Mouse (Mus musculus): ENCODE data around the gene 1700086D15Rik. TPM values are rescaled to one million over a fixed set of nuclear protein-coding genes. Genes with fewer than 3 reads are reported as not detected.

Gene 1700086D15Rik
- polyA plus RNA-seq, 1 experiment from 2014 or later = not detected

GRCm38 (mm10) chr11:65107734-65108171 is 51.9 kb downstream of the 1700086D15Rik start:
- DNase-seq (ENCODE audit: low read depth, low spot score) (no peak), ATAC-seq (no peak)
- in situ Hi-C loops (cut with MboI; ENCODE audit: low pct_unique_long_range_greater_than_20kb) = no loop called here
- no peaks in the 10 kb centered on the region for H3K27me3 ChIP-seq
- ChIA-PET CTCF (no interaction called here), POLR2A (no interaction called here)
- no peak for TF ChIP-seq CTCF (IDR thresholded peaks at IDR 0.05)

GRCm38 (mm10) chr11:65107151-65107550 is 52.5 kb downstream of the 1700086D15Rik start:
- ChIA-PET CTCF (no interaction called here), POLR2A (no interaction called here)
- TF ChIP-seq CTCF (IDR thresholded peaks at IDR 0.05) = no peak
- DNase-seq (ENCODE audit: low read depth, low spot score) (no peak), ATAC-seq (no peak)
- in situ Hi-C loops (cut with MboI; ENCODE audit: low pct_unique_long_range_greater_than_20kb) = no loop called here
- H3K27me3 ChIP-seq = no peaks in the 10 kb centered on the region

GRCm38 (mm10) chr11:65104076-65104475 is 55.6 kb downstream of the 1700086D15Rik start:
- in situ Hi-C loops (cut with MboI; ENCODE audit: low pct_unique_long_range_greater_than_20kb) = no loop called here
- TF ChIP-seq CTCF (IDR thresholded peaks at IDR 0.05) = no peak
- no peak for ATAC-seq
- H3K27me3 ChIP-seq = no peaks in the 10 kb centered on the region
- DNase-seq (ENCODE audit: low read depth, low spot score) = no peak
- CTCF ChIA-PET = no interaction called here
- POLR2A ChIA-PET = no interaction called here

Other genes with a start within 250 kb of the 1700086D15Rik start
- gene Elac2, start 180.9 kb downstream of the 1700086D15Rik start, polyA plus RNA-seq (2021) = 21.5 TPM
- gene Arhgap44, start 3.1 kb upstream of the 1700086D15Rik start, polyA plus RNA-seq (2021) = 13.1 TPM
- not detected for gene Myocd, start 110.1 kb upstream of the 1700086D15Rik start, polyA plus RNA-seq (2021)

Data from Patski (cell line).